Mouse (Mus musculus) C2C12 (cell line): Measurements from ENCODE around the gene Cyp2e1. TPM values are rescaled to one million over a fixed set of nuclear protein-coding genes. Genes with fewer than 3 reads are reported as not detected.
"Not testable (repeated sequence)": the region's sequence is repeated elsewhere in the genome, so short reads cannot be mapped to it uniquely, and the experiment has no call there.

Experiments
- H3K27me3 ChIP-seq: one replicate; pipeline ENCODE4 v1.6.1; 2011; ENCODE audit not compliant: control insufficient read depth, insufficient read depth, insufficient read length
- H3K36me3 ChIP-seq: one replicate; pipeline ENCODE4 v1.6.1; 2011; ENCODE audit not compliant: control insufficient read depth, insufficient read depth
- H3K4me3 ChIP-seq: one replicate; pipeline ENCODE4 v1.5.1; 2011; ENCODE audit warnings: mild to moderate bottlenecking, control low read depth; ENCODE audit not compliant: poor library complexity, insufficient read depth, severe bottlenecking
- H3K79me2 ChIP-seq: one replicate; pipeline ENCODE4 v1.6.1; 2011; ENCODE audit not compliant: control insufficient read depth, insufficient read depth
- H3K79me3 ChIP-seq: one replicate; pipeline ENCODE4 v1.6.1; 2011; ENCODE audit warnings: low read depth, control low read depth
- H3ac ChIP-seq: one replicate; pipeline ENCODE3; 2011; ENCODE audit warnings: low read depth; ENCODE audit not compliant: control insufficient read depth, insufficient read length
- CEBPB ChIP-seq: IDR thresholded peaks from one replicate; pipeline ENCODE4 v1.6.1; 2011; ENCODE audit warnings: low read depth, mild to moderate bottlenecking, control low read depth, moderate library complexity
- CTCF ChIP-seq: IDR thresholded peaks from one replicate; pipeline ENCODE4 v1.5.1; 2011; ENCODE audit not compliant: control insufficient read depth, insufficient read depth, insufficient read length
- FOSL1 ChIP-seq: IDR thresholded peaks from one replicate; pipeline ENCODE4 v1.8.0; 2011; ENCODE audit warnings: mild to moderate bottlenecking, low read length; ENCODE audit not compliant: poor library complexity, insufficient read depth, severe bottlenecking
- MAX ChIP-seq: IDR thresholded peaks from one replicate; pipeline ENCODE4 v1.6.1; 2011; ENCODE audit warnings: mild to moderate bottlenecking, control low read depth
- MYOD1 ChIP-seq: IDR thresholded peaks from one replicate; pipeline ENCODE4 v1.6.1; 2011; ENCODE audit warnings: low read depth; ENCODE audit not compliant: control insufficient read depth, insufficient read length
- MYOG ChIP-seq: IDR thresholded peaks from one replicate; pipeline ENCODE4 v1.6.1; 2011; ENCODE audit not compliant: control insufficient read depth, insufficient read length; ENCODE audit errors: extremely low read depth
- USF1 ChIP-seq: IDR thresholded peaks from one replicate; pipeline ENCODE4 v1.6.1; 2011; ENCODE audit warnings: low read depth, mild to moderate bottlenecking, control low read depth, moderate library complexity
- polyA plus RNA-seq: library from polyadenylated mRNA; unstranded; fragments of >200 nt; fragmentation: generic; extraction: Trizol; gene quantifications from one replicate; pipeline ENCODE4 v1.2.1, GENCODE M21; 2012; ENCODE audit warnings: missing spikeins

Cyp2e1 gene
- polyA plus RNA-seq, 1 experiment, result not detected

DNA sequence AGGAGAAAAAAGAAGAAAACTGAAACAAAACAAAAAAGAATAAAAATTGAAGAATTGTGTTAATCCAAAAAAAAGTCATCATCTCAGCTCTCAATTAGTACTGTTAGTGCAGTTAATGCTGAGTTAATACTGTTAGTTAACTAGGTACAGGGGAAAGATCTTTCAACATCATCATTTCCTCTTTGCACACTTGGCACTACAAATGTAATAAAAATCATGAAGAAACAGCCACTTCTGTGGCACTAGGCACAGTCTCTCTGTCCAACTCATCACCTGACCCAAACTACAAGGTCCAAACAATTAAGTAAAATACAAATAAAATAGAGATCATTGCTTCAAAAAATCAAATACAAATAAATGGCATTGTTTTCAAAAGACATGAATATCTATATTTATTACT is 2.9 kb upstream of the Cyp2e1 start:
- no peaks in the 10 kb centered on the region for H3K36me3 ChIP-seq
- no peaks in the 10 kb centered on the region for H3K79me3 ChIP-seq
- H3K27me3 ChIP-seq, result peaks cover 9% of the 10 kb centered on the region
- no peaks in the 10 kb centered on the region for H3K79me2 ChIP-seq
- H3ac ChIP-seq, result no peak overlapping the region
- TF ChIP-seq MYOG, result no peak
- TF ChIP-seq USF1, result no peak
- TF ChIP-seq CEBPB, result no peak
- no peak for TF ChIP-seq CTCF
- TF ChIP-seq MAX, result no peak
- TF ChIP-seq FOSL1, result no peak
- TF ChIP-seq MYOD1, result no peak
- no peak overlapping the region for H3K4me3 ChIP-seq

DNA sequence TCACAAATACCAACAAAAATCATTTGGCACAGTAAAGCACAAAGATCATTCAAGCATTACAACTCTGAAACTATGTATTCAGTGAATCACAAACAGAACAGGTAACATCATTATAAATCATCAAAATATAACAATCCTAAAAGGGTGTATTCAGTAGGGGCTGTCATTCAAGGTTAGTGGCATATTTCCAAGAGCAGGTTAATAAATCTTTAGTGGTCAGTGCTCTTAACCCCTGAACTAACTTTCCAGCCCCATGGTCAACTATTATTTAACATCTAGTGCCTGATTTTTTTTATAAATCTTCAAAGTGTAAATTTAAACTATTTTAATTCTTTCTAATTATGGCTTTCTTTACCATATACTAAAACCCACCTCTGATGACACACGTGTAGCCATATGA is 1.9 kb downstream of the Cyp2e1 start:
- H3K79me2 ChIP-seq, H3K79me3 ChIP-seq, H3K36me3 ChIP-seq, H3K4me3 ChIP-seq, H3ac ChIP-seq: not testable (repeated sequence)
- H3K27me3 ChIP-seq, result peaks cover 15% of the 10 kb centered on the region

DNA sequence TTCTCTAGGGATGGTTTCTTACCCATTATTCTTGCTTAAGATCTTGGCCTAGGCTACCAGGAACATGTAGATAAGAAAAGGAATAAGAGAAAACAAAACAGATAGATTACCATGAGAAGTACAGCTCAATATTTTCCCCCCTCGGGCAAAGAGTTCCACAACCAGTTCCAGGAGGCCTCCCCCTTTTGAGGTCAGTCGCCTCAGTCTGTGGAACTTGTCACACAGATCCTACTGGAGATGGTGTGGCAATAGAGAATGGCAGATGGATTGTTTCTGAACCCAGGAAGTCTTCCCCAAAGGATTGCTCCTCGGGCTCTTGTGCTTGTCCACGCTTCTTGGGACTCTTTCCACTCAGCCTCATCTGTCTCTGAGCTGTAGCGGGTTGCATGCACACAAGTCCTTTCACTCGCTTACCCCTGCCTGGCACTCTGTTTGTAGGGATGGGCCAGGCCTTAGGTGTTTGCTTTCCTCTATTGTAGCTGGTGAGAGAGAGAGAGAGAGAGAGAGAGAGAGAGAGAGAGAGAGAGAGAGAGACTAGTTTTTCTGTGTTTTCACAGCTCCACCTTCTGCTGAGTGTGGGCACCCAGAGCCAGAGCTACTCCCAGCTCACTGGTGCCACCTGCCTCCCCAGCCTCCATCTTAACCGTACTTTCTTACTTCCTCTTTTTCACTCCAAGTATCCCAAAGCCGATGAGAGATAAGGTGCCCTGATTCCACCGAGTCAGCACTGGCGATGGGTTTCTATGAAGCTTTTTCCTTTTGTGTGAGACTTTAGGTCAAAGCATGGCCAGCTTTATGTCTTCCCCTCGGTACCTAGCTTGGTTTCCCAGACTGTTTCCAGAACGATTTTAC is 2.6 kb downstream of the Cyp2e1 start:
- TF ChIP-seq MYOG (no peak), USF1 (no peak), FOSL1 (no peak), CEBPB (no peak), MAX (no peak), MYOD1 (no peak), CTCF (no peak)
- Histone ChIP-seq H3K36me3 (no peaks in the 10 kb centered on the region), H3K4me3 (no peak overlapping the region), H3K27me3 (peaks cover 17% of the 10 kb centered on the region), H3ac (no peak overlapping the region), H3K79me2 (no peaks in the 10 kb centered on the region), H3K79me3 (no peaks in the 10 kb centered on the region)

DNA sequence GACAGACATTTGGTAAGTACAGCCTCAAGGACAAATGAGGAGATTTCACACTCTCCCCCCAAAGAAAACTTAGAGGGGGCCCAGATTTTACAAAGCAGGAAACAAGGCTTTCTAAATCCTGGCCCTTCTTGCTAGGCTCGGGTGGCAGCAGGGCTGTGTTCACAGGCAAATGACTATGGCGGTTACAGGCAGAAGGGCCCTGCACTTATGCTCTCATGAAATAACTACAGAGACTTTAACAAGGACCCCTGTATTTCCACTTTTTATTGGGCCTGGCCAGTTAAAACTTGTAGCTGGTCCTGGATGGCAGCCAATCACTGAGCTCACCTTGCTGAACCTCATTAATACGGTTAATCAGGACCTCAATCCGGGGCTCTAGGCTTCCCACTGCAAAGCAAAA is 17.0 kb downstream of the Cyp2e1 start:
- H3K79me2 ChIP-seq, result no peaks in the 10 kb centered on the region
- no peaks in the 10 kb centered on the region for H3K36me3 ChIP-seq
- no peak overlapping the region for H3K4me3 ChIP-seq
- TF ChIP-seq MAX, result no peak
- TF ChIP-seq FOSL1, result no peak
- TF ChIP-seq CEBPB, result no peak
- no peak for TF ChIP-seq USF1
- TF ChIP-seq MYOD1, result no peak
- no peak for TF ChIP-seq MYOG
- no peak for TF ChIP-seq CTCF
- H3K79me3 ChIP-seq, result no peaks in the 10 kb centered on the region
- H3K27me3 ChIP-seq, result peaks cover 4% of the 10 kb centered on the region
- no peak overlapping the region for H3ac ChIP-seq

- TF ChIP-seq MAX (no peak), FOSL1 (no peak), CEBPB (no peak), MYOD1 (no peak), MYOG (no peak), USF1 (no peak), CTCF (no peak)
- Histone ChIP-seq H3K27me3 (peaks cover 3% of the 10 kb centered on the region), H3K79me2 (no peaks in the 10 kb centered on the region), H3K79me3 (no peaks in the 10 kb centered on the region), H3ac (no peak within 1 kb of the TSS), H3K4me3 (no peak within 1 kb of the TSS), H3K36me3 (no peaks in the 10 kb centered on the region)
These were observed 24.0 kb downstream of the Cyp2e1 start, which contains the start of gene Syce1 for GRCm38 (mm10) chr7:140787406-140788052. Syce1 (minus strand) TSS chr7:140787852.
